Mouse (Mus musculus) forebrain, embryonic 12.5 days (tissue): ENCODE measurements around the gene Hoxb1. TPM values are rescaled to one million over a fixed set of nuclear protein-coding genes. Genes with fewer than 3 reads are reported as not detected.

Experiments used
- ATAC-seq: fragments of 200-750 bp; cut with Nextera tagmentation; 2 replicates; pipeline ENCODE4 v1.8.0; 2017; ENCODE audit warnings: moderate TSS enrichment; ENCODE audit not compliant: low FRiP score
- H3K27ac ChIP-seq: fragments of 300-500 bp; sonication (generic); 2 replicates; pipeline ENCODE4 v1.5.1; 2016; ENCODE audit warnings: mild to moderate bottlenecking
- H3K27me3 ChIP-seq: fragments of 300-500 bp; sonication (generic); 2 replicates; pipeline ENCODE4 v1.6.1; 2016; ENCODE audit warnings: mild to moderate bottlenecking
- H3K36me3 ChIP-seq: fragments of 300-500 bp; sonication (generic); replicated peaks from 2 replicates; pipeline ENCODE4 v1.6.1; 2016; ENCODE audit warnings: mild to moderate bottlenecking
- H3K4me1 ChIP-seq: fragments of 300-500 bp; sonication (generic); 2 replicates; pipeline ENCODE4 v1.6.1; 2016
- H3K4me2 ChIP-seq: fragments of 300-500 bp; sonication (generic); 2 replicates; pipeline ENCODE4 v1.6.1; 2016; ENCODE audit warnings: mild to moderate bottlenecking, moderate library complexity
- H3K4me3 ChIP-seq: fragments of 300-500 bp; sonication (generic); replicated peaks from 2 replicates; pipeline ENCODE4 v1.5.1; 2016; ENCODE audit warnings: mild to moderate bottlenecking
- H3K9ac ChIP-seq: fragments of 300-500 bp; sonication (generic); 2 replicates; pipeline ENCODE4 v1.6.1; 2016; ENCODE audit warnings: mild to moderate bottlenecking
- H3K9me3 ChIP-seq: fragments of 300-500 bp; sonication (generic); 2 replicates; pipeline ENCODE4 v1.6.1; 2016
- WGBS: fragments of 180-500 bp; shearing (Covaris S2); methylation state at CpG from one replicate; pipeline ENCODE4 v1.1.7; 2016; 5-methylcytosine and 5-hydroxymethylcytosine counted together
- polyA plus RNA-seq: library from polyadenylated mRNA; unstranded; fragments of >200 nt; fragmentation: Nextera tagmentation; extraction: Ambion mirVana; gene quantifications from 2 replicates; pipeline ENCODE4 v1.2.1, GENCODE M21; 2016

Hoxb1 gene
- polyA plus RNA-seq, 1 experiment from 2014 or later = not detected

- no peaks in the 10 kb centered on the region for H3K36me3 ChIP-seq
- H3K27ac ChIP-seq = no peak overlapping the region
- H3K4me1 ChIP-seq = peaks cover 10% of the 10 kb centered on the region; the same call in 1 of the 2 replicates
- H3K27me3 ChIP-seq = peaks cover 92% of the 10 kb centered on the region
- H3K4me2 ChIP-seq = peak overlapping the region; percentile 40
- peak overlapping the region; percentile 19; the same call in 1 of the 2 replicates for H3K4me3 ChIP-seq
- 2% methylated on average over 9 of the region's 9 CpGs for WGBS
- no peak overlapping the region for H3K9ac ChIP-seq
- no peaks in the 10 kb centered on the region for H3K9me3 ChIP-seq
- ATAC-seq = no peak
Measured at GRCm38 (mm10) chr11:96354801-96355311, 10.7 kb upstream of the Hoxb1 start.

GRCm38 (mm10) chr11:96363807-96364206 lies 1.7 kb upstream of the Hoxb1 start:
- Histone ChIP-seq H3K36me3 (no peaks in the 10 kb centered on the region), H3K9ac (no peak overlapping the region), H3K9me3 (no peaks in the 10 kb centered on the region), H3K4me2 (no peak overlapping the region), H3K4me3 (no peak overlapping the region), H3K27me3 (peaks cover 90% of the 10 kb centered on the region), H3K27ac (no peak overlapping the region), H3K4me1 (no peaks in the 10 kb centered on the region; the same call in 1 of the 2 replicates)
- WGBS = 2% methylated on average over 5 of the region's 5 CpGs
- no peak for ATAC-seq

- no peak overlapping the region for H3K4me3 ChIP-seq
- H3K27ac ChIP-seq = no peak overlapping the region
- 2% methylated on average over 47 of the region's 47 CpGs for WGBS
- no peaks in the 10 kb centered on the region; the same call in 1 of the 2 replicates for H3K4me1 ChIP-seq
- no peak overlapping the region for H3K9ac ChIP-seq
- no peak for ATAC-seq
- H3K27me3 ChIP-seq = peaks cover 98% of the 10 kb centered on the region
- no peaks in the 10 kb centered on the region for H3K9me3 ChIP-seq
- H3K36me3 ChIP-seq = no peaks in the 10 kb centered on the region
- H3K4me2 ChIP-seq = no peak overlapping the region
Measured at GRCm38 (mm10) chr11:96366092-96367041, 815 bp downstream of the Hoxb1 start.

- Histone ChIP-seq H3K9ac (no peak overlapping the region), H3K4me3 (no peak overlapping the region), H3K4me2 (no peak overlapping the region), H3K4me1 (no peaks in the 10 kb centered on the region; the same call in 1 of the 2 replicates), H3K36me3 (no peaks in the 10 kb centered on the region), H3K9me3 (no peaks in the 10 kb centered on the region), H3K27ac (no peak overlapping the region), H3K27me3 (peaks cover 98% of the 10 kb centered on the region)
- 9% methylated on average over 6 of the region's 6 CpGs for WGBS
- ATAC-seq = no peak
Measured at GRCm38 (mm10) chr11:96367141-96367540, 1.6 kb downstream of the Hoxb1 start.

- H3K4me3 ChIP-seq = no peak overlapping the region
- H3K4me1 ChIP-seq = no peaks in the 10 kb centered on the region; the same call in 1 of the 2 replicates
- no peak overlapping the region for H3K27ac ChIP-seq
- H3K9me3 ChIP-seq = no peaks in the 10 kb centered on the region
- no peak for ATAC-seq
- 4% methylated on average over 5 of the region's 5 CpGs for WGBS
- H3K4me2 ChIP-seq = no peak overlapping the region
- H3K27me3 ChIP-seq = peaks cover 98% of the 10 kb centered on the region
- H3K9ac ChIP-seq = no peak overlapping the region
- no peaks in the 10 kb centered on the region for H3K36me3 ChIP-seq
Measured at GRCm38 (mm10) chr11:96368686-96369085, 3.1 kb downstream of the Hoxb1 start.

GRCm38 (mm10) chr11:96369140-96369539 lies 3.6 kb downstream of the Hoxb1 start:
- no peak overlapping the region for H3K9ac ChIP-seq
- no peaks in the 10 kb centered on the region for H3K9me3 ChIP-seq
- no peak overlapping the region for H3K27ac ChIP-seq
- no peaks in the 10 kb centered on the region; the same call in 1 of the 2 replicates for H3K4me1 ChIP-seq
- WGBS = 2% methylated on average over 7 of the region's 7 CpGs
- H3K4me3 ChIP-seq = no peak overlapping the region
- H3K27me3 ChIP-seq = peaks cover 98% of the 10 kb centered on the region
- no peaks in the 10 kb centered on the region for H3K36me3 ChIP-seq
- no peak for ATAC-seq
- no peak overlapping the region for H3K4me2 ChIP-seq

- no peaks in the 10 kb centered on the region for H3K4me1 ChIP-seq
- H3K27ac ChIP-seq = no peak overlapping the region
- no peak for ATAC-seq
- peaks cover 99% of the 10 kb centered on the region for H3K27me3 ChIP-seq
- no peak overlapping the region for H3K9ac ChIP-seq
- 12% methylated on average over 3 of the region's 3 CpGs for WGBS
- no peak overlapping the region for H3K4me2 ChIP-seq
- no peaks in the 10 kb centered on the region for H3K36me3 ChIP-seq
- no peak overlapping the region for H3K4me3 ChIP-seq
- H3K9me3 ChIP-seq = no peaks in the 10 kb centered on the region
Measured at GRCm38 (mm10) chr11:96371726-96372125, 6.2 kb downstream of the Hoxb1 start.

GRCm38 (mm10) chr11:96372519-96372918 lies 7.0 kb downstream of the Hoxb1 start:
- no peak for ATAC-seq
- Histone ChIP-seq H3K4me1 (no peaks in the 10 kb centered on the region), H3K27me3 (peaks cover 97% of the 10 kb centered on the region), H3K9me3 (no peaks in the 10 kb centered on the region), H3K4me2 (no peak overlapping the region), H3K9ac (no peak overlapping the region), H3K27ac (no peak overlapping the region), H3K4me3 (no peak overlapping the region), H3K36me3 (no peaks in the 10 kb centered on the region)
- WGBS = 6% methylated on average over 3 of the region's 3 CpGs

GRCm38 (mm10) chr11:96374810-96375209 lies 9.3 kb downstream of the Hoxb1 start:
- Histone ChIP-seq H3K36me3 (no peaks in the 10 kb centered on the region), H3K4me3 (no peak overlapping the region), H3K4me2 (no peak overlapping the region), H3K9ac (no peak overlapping the region), H3K9me3 (no peaks in the 10 kb centered on the region), H3K27me3 (peaks cover 87% of the 10 kb centered on the region), H3K4me1 (no peaks in the 10 kb centered on the region), H3K27ac (no peak overlapping the region)
- ATAC-seq = no peak
- WGBS = 3% methylated on average over 7 of the region's 7 CpGs

- ATAC-seq = no peak
- no peak overlapping the region for H3K27ac ChIP-seq
- no peak overlapping the region for H3K9ac ChIP-seq
- H3K4me1 ChIP-seq = no peaks in the 10 kb centered on the region
- no peaks in the 10 kb centered on the region for H3K36me3 ChIP-seq
- no peak overlapping the region for H3K4me3 ChIP-seq
- H3K27me3 ChIP-seq = peaks cover 41% of the 10 kb centered on the region
- H3K4me2 ChIP-seq = no peak overlapping the region
- 87% methylated on average over 5 of the region's 5 CpGs for WGBS
- H3K9me3 ChIP-seq = no peaks in the 10 kb centered on the region
Measured at GRCm38 (mm10) chr11:96383381-96383780, 17.8 kb downstream of the Hoxb1 start.

GRCm38 (mm10) chr11:96387635-96388034 lies 22.1 kb downstream of the Hoxb1 start:
- Histone ChIP-seq H3K9me3 (no peaks in the 10 kb centered on the region), H3K27me3 (peaks cover 18% of the 10 kb centered on the region; the same call in 1 of the 2 replicates), H3K4me1 (no peaks in the 10 kb centered on the region), H3K27ac (no peak overlapping the region), H3K36me3 (no peaks in the 10 kb centered on the region), H3K4me3 (no peak overlapping the region), H3K4me2 (no peak overlapping the region), H3K9ac (no peak overlapping the region)
- WGBS = 87% methylated on average over 2 of the region's 2 CpGs
- ATAC-seq = no peak

- WGBS = 14% methylated on average over 15 of the region's 15 CpGs
- no peak overlapping the region for H3K4me2 ChIP-seq
- ATAC-seq = no peak
- H3K27ac ChIP-seq = no peak overlapping the region
- H3K9ac ChIP-seq = no peak overlapping the region
- H3K27me3 ChIP-seq = peaks cover 33% of the 10 kb centered on the region
- no peaks in the 10 kb centered on the region for H3K36me3 ChIP-seq
- H3K4me3 ChIP-seq = no peak overlapping the region
- no peaks in the 10 kb centered on the region for H3K9me3 ChIP-seq
- peaks cover 12% of the 10 kb centered on the region for H3K4me1 ChIP-seq
Measured at GRCm38 (mm10) chr11:96396772-96397626, 31.4 kb downstream of the Hoxb1 start.
